Mouse (Mus musculus) liver, embryonic 13.5 days (tissue): Measurements from ENCODE around the gene Ly6g6d. TPM values are rescaled to one million over a fixed set of nuclear protein-coding genes. Genes with fewer than 3 reads are reported as not detected.

Experiments used
- ATAC-seq: fragments of 200-750 bp; cut with Nextera tagmentation; 2 replicates; pipeline ENCODE4 v1.8.0; 2017; ENCODE audit warnings: low read depth, mild to moderate bottlenecking, moderate number of reproducible peaks, moderate library complexity
- DNase-seq: peaks from one replicate; pipeline ENCODE4 v3.0.0; 2022
- H3K27ac ChIP-seq: fragments of 300-500 bp; sonication (generic); 2 replicates; pipeline ENCODE4 v1.5.1; 2015; ENCODE audit warnings: moderate library complexity, mild to moderate bottlenecking, inconsistent platforms
- H3K27me3 ChIP-seq: fragments of 300-500 bp; sonication (generic); 2 replicates; pipeline ENCODE4 v1.6.1; 2015; ENCODE audit warnings: mild to moderate bottlenecking, inconsistent platforms
- H3K36me3 ChIP-seq: fragments of 300-500 bp; sonication (generic); 2 replicates; pipeline ENCODE4 v1.6.1; 2015; ENCODE audit warnings: mild to moderate bottlenecking, inconsistent platforms
- H3K4me1 ChIP-seq: fragments of 300-500 bp; sonication (generic); replicated peaks from 2 replicates; pipeline ENCODE4 v1.6.1; 2015; ENCODE audit warnings: inconsistent platforms
- H3K4me2 ChIP-seq: fragments of 300-500 bp; sonication (generic); 2 replicates; pipeline ENCODE4 v1.6.1; 2015; ENCODE audit warnings: inconsistent platforms, mild to moderate bottlenecking, moderate library complexity
- H3K4me3 ChIP-seq: fragments of 300-500 bp; sonication (generic); replicated peaks from 2 replicates; pipeline ENCODE4 v1.5.1; 2015; ENCODE audit warnings: mild to moderate bottlenecking, inconsistent platforms
- H3K9ac ChIP-seq: fragments of 300-500 bp; sonication (generic); 2 replicates; pipeline ENCODE4 v1.6.1; 2015; ENCODE audit warnings: mild to moderate bottlenecking, inconsistent platforms
- H3K9me3 ChIP-seq: fragments of 300-500 bp; sonication (generic); replicated peaks from 2 replicates; pipeline ENCODE4 v1.6.1; 2016; ENCODE audit warnings: inconsistent platforms
- WGBS: fragments of 180-500 bp; shearing (Covaris S2); methylation state at CpG from one replicate; pipeline ENCODE4 v1.1.7; 2015; ENCODE audit not compliant: insufficient replicate concordance; 5-methylcytosine and 5-hydroxymethylcytosine counted together
- polyA plus RNA-seq: library from polyadenylated mRNA; unstranded; fragments of >200 nt; fragmentation: Nextera tagmentation; extraction: Ambion mirVana; gene quantifications from 2 replicates; pipeline ENCODE4 v1.2.1, GENCODE M21; 2015

Gene Ly6g6d
- polyA plus RNA-seq, 1 experiment from 2014 or later = 0.47 TPM

GRCm38 (mm10) chr17:35028315-35028714 is 49.5 kb downstream of the Ly6g6d start:
- H3K4me1 ChIP-seq = peaks cover 84% of the 10 kb centered on the region
- no peak overlapping the region for H3K4me3 ChIP-seq
- H3K36me3 ChIP-seq = no peaks in the 10 kb centered on the region
- WGBS = 69% methylated on average over 2 of the region's 2 CpGs
- H3K27ac ChIP-seq = no peak overlapping the region
- DNase-seq = no peak
- H3K9me3 ChIP-seq = no peaks in the 10 kb centered on the region
- ATAC-seq = no peak
- H3K9ac ChIP-seq = no peak overlapping the region
- no peak overlapping the region for H3K4me2 ChIP-seq
- no peaks in the 10 kb centered on the region for H3K27me3 ChIP-seq

- ATAC-seq (no peak), DNase-seq (no peak)
- Histone ChIP-seq H3K27me3 (no peaks in the 10 kb centered on the region), H3K9me3 (no peaks in the 10 kb centered on the region), H3K4me3 (no peak within 1 kb of the TSS), H3K36me3 (no peaks in the 10 kb centered on the region), H3K9ac (0 out of 2 replicates have a peak within 1 kb of the TSS, but pooled peaks have one; percentile 24), H3K4me2 (no peak within 1 kb of the TSS), H3K4me1 (peaks cover 91% of the 10 kb centered on the region), H3K27ac (0 out of 2 replicates have a peak within 1 kb of the TSS, but pooled peaks have one; percentile 34)
- 50% methylated on average over 13 of the region's 13 CpGs for WGBS
Measured at GRCm38 (mm10) chr17:35027277-35028068, 50.4 kb downstream of the Ly6g6d start, which contains the start of gene Sapcd1. Gene Sapcd1, minus strand, starts transcription at chr17:35028016.

GRCm38 (mm10) chr17:35026206-35026605 is 51.7 kb downstream of the Ly6g6d start:
- WGBS = 80% methylated on average over 5 of the region's 5 CpGs
- Histone ChIP-seq H3K4me1 (peaks cover 91% of the 10 kb centered on the region), H3K27me3 (no peaks in the 10 kb centered on the region)

GRCm38 (mm10) chr17:35024691-35025488 is 53.0 kb downstream of the Ly6g6d start:
- DNase-seq = no peak
- no peak overlapping the region for H3K4me3 ChIP-seq
- H3K4me1 ChIP-seq = peaks cover 87% of the 10 kb centered on the region
- no peaks in the 10 kb centered on the region for H3K27me3 ChIP-seq
- H3K4me2 ChIP-seq = no peak overlapping the region
- no peak for ATAC-seq
- H3K36me3 ChIP-seq = no peaks in the 10 kb centered on the region
- H3K9me3 ChIP-seq = no peaks in the 10 kb centered on the region
- H3K27ac ChIP-seq = no peak overlapping the region
- H3K9ac ChIP-seq = peak overlapping the region; percentile 45; the same call in 1 of the 2 replicates
- 47% methylated on average over 7 of the region's 10 CpGs for WGBS

More at GRCm38 (mm10) chr17:35026206-35026605, 51.7 kb downstream of the Ly6g6d start:
- Histone ChIP-seq H3K9ac (no peak overlapping the region; the same call in 1 of the 2 replicates), H3K36me3 (no peaks in the 10 kb centered on the region), H3K4me3 (no peak overlapping the region), H3K4me2 (no peak overlapping the region), H3K27ac (no peak overlapping the region), H3K9me3 (no peaks in the 10 kb centered on the region)
- DNase-seq (no peak), ATAC-seq (no peak)

- no peaks in the 10 kb centered on the region for H3K36me3 ChIP-seq
- H3K27me3 ChIP-seq = no peaks in the 10 kb centered on the region
- H3K4me1 ChIP-seq = peaks cover 81% of the 10 kb centered on the region
- peak overlapping the region; percentile 45; the same call in 1 of the 2 replicates for H3K9ac ChIP-seq
- 48% methylated on average over 12 of the region's 13 CpGs for WGBS
- H3K4me2 ChIP-seq = no peak overlapping the region
- H3K4me3 ChIP-seq = no peak overlapping the region
- DNase-seq (no peak), ATAC-seq (no peak)
- no peaks in the 10 kb centered on the region for H3K9me3 ChIP-seq
- 0 out of 2 replicates have a peak overlapping the region, but pooled peaks have one; percentile 58 for H3K27ac ChIP-seq
Measured at GRCm38 (mm10) chr17:35024261-35024660, 53.6 kb downstream of the Ly6g6d start.

- peaks cover 76% of the 10 kb centered on the region for H3K4me1 ChIP-seq
- DNase-seq = no peak
- no peak overlapping the region for H3K4me2 ChIP-seq
- H3K4me3 ChIP-seq = no peak overlapping the region
- H3K9ac ChIP-seq = peak overlapping the region; percentile 45; the same call in 1 of the 2 replicates
- no peaks in the 10 kb centered on the region for H3K27me3 ChIP-seq
- no peaks in the 10 kb centered on the region for H3K9me3 ChIP-seq
- no peaks in the 10 kb centered on the region for H3K36me3 ChIP-seq
- 28% methylated on average over 4 of the region's 4 CpGs for WGBS
- H3K27ac ChIP-seq = peak overlapping the region; percentile 58
- ATAC-seq = no peak
Measured at GRCm38 (mm10) chr17:35023756-35024155, 54.1 kb downstream of the Ly6g6d start.

GRCm38 (mm10) chr17:35023221-35023620 is 54.6 kb downstream of the Ly6g6d start:
- no peak overlapping the region for H3K4me2 ChIP-seq
- ATAC-seq (no peak), DNase-seq (no peak)
- H3K36me3 ChIP-seq = no peaks in the 10 kb centered on the region
- no peaks in the 10 kb centered on the region for H3K9me3 ChIP-seq
- WGBS = 72% methylated on average over 5 of the region's 5 CpGs
- H3K27ac ChIP-seq = peak overlapping the region; percentile 58
- no peak overlapping the region for H3K4me3 ChIP-seq
- H3K4me1 ChIP-seq = peaks cover 70% of the 10 kb centered on the region
- no peaks in the 10 kb centered on the region for H3K27me3 ChIP-seq
- H3K9ac ChIP-seq = peak overlapping the region; percentile 45; the same call in 1 of the 2 replicates

- Histone ChIP-seq H3K4me3 (no peak overlapping the region), H3K27ac (peak overlapping the region; percentile 58), H3K4me1 (peaks cover 64% of the 10 kb centered on the region), H3K4me2 (0 out of 2 replicates have a peak overlapping the region, but pooled peaks have one; percentile 56), H3K27me3 (no peaks in the 10 kb centered on the region), H3K9me3 (no peaks in the 10 kb centered on the region), H3K9ac (0 out of 2 replicates have a peak overlapping the region, but pooled peaks have one; percentile 11), H3K36me3 (no peaks in the 10 kb centered on the region)
- WGBS = 57% methylated on average over 8 of the region's 8 CpGs
- no peak for DNase-seq
- no peak for ATAC-seq
Measured at GRCm38 (mm10) chr17:35022541-35023060, 55.3 kb downstream of the Ly6g6d start.

- DNase-seq (peak; percentile 75), ATAC-seq (peak; percentile 91)
- no peaks in the 10 kb centered on the region for H3K9me3 ChIP-seq
- H3K36me3 ChIP-seq = peaks cover 5% of the 10 kb centered on the region
- H3K4me2 ChIP-seq = peak overlapping the region; percentile 56
- peak overlapping the region; percentile 80 for H3K27ac ChIP-seq
- H3K27me3 ChIP-seq = no peaks in the 10 kb centered on the region
- WGBS = 6% methylated on average over 6 of the region's 6 CpGs
- H3K4me3 ChIP-seq = peak overlapping the region; percentile 29; the same call in 1 of the 2 replicates
- peak overlapping the region; percentile 47; the same call in 1 of the 2 replicates for H3K9ac ChIP-seq
- peaks cover 60% of the 10 kb centered on the region for H3K4me1 ChIP-seq
Measured at GRCm38 (mm10) chr17:35021842-35022477, 55.9 kb downstream of the Ly6g6d start.
